Mouse (Mus musculus): ENCODE measurements around the gene Efhd1. TPM values are rescaled to one million over a fixed set of nuclear protein-coding genes. Genes with fewer than 3 reads are reported as not detected.

Gene Efhd1
- polyA plus RNA-seq, 1 experiment from 2014 or later = 0.14 TPM

GRCm38 (mm10) chr1:87252040-87252609 lies 12.0 kb upstream of the Efhd1 start:
- Histone ChIP-seq H3K9me3 (no peaks in the 10 kb centered on the region), H3K4me3 (no peak overlapping the region), H3K27ac (no peak overlapping the region), H3K4me1 (replicated peaks) (peaks cover 7% of the 10 kb centered on the region; the same call in 1 of the 2 replicates), H3K36me3 (no peaks in the 10 kb centered on the region), H3K27me3 (ENCODE audit: insufficient read depth, poor library complexity, severe bottlenecking) (peaks cover 2% of the 10 kb centered on the region)
- no peak for DNase-seq (ENCODE audit: low spot score)
- 62% methylated on average over 5 of the region's 5 CpGs for WGBS

- Histone ChIP-seq H3K36me3 (no peaks in the 10 kb centered on the region), H3K4me1 (replicated peaks) (peaks cover 17% of the 10 kb centered on the region), H3K9me3 (no peaks in the 10 kb centered on the region), H3K27me3 (ENCODE audit: insufficient read depth, poor library complexity, severe bottlenecking) (peaks cover 30% of the 10 kb centered on the region), H3K4me3 (no peak overlapping the region), H3K27ac (no peak overlapping the region)
- WGBS = 66% methylated on average over 4 of the region's 4 CpGs
- no peak for DNase-seq (ENCODE audit: low spot score)
These were observed 9.0 kb upstream of the Efhd1 start for GRCm38 (mm10) chr1:87255173-87255572.

- WGBS = 20% methylated on average over 11 of the region's 11 CpGs
- H3K9me3 ChIP-seq = no peaks in the 10 kb centered on the region
- no peak overlapping the region for H3K27ac ChIP-seq
- peaks cover 54% of the 10 kb centered on the region for H3K27me3 ChIP-seq (ENCODE audit: insufficient read depth, poor library complexity, severe bottlenecking)
- H3K36me3 ChIP-seq = no peaks in the 10 kb centered on the region
- H3K4me1 ChIP-seq (replicated peaks) = peaks cover 10% of the 10 kb centered on the region
- DNase-seq (ENCODE audit: low spot score) = no peak
- no peak overlapping the region for H3K4me3 ChIP-seq
These were observed 6.5 kb upstream of the Efhd1 start for GRCm38 (mm10) chr1:87257691-87258090.

- DNase-seq (ENCODE audit: low spot score) = peak; percentile 37
- Histone ChIP-seq H3K9me3 (no peaks in the 10 kb centered on the region), H3K36me3 (no peaks in the 10 kb centered on the region), H3K4me3 (no peak overlapping the region), H3K27ac (no peak overlapping the region), H3K4me1 (replicated peaks) (peaks cover 18% of the 10 kb centered on the region), H3K27me3 (ENCODE audit: insufficient read depth, poor library complexity, severe bottlenecking) (peaks cover 62% of the 10 kb centered on the region)
- WGBS = 12% methylated on average over 14 of the region's 14 CpGs
These were observed 5.7 kb upstream of the Efhd1 start for GRCm38 (mm10) chr1:87258484-87258883.

- Histone ChIP-seq H3K27ac (no peak overlapping the region), H3K36me3 (no peaks in the 10 kb centered on the region), H3K27me3 (ENCODE audit: insufficient read depth, poor library complexity, severe bottlenecking) (peaks cover 71% of the 10 kb centered on the region), H3K9me3 (no peaks in the 10 kb centered on the region), H3K4me1 (replicated peaks) (peaks cover 26% of the 10 kb centered on the region), H3K4me3 (no peak overlapping the region)
- WGBS = 84% methylated on average over 2 of the region's 2 CpGs
- DNase-seq (ENCODE audit: low spot score) = no peak
These were observed 4.8 kb upstream of the Efhd1 start for GRCm38 (mm10) chr1:87259316-87259715.

GRCm38 (mm10) chr1:87263257-87263656 lies 906 bp upstream of the Efhd1 start:
- no peak overlapping the region for H3K27ac ChIP-seq
- no peak for DNase-seq (ENCODE audit: low spot score)
- no peaks in the 10 kb centered on the region for H3K9me3 ChIP-seq
- peaks cover 38% of the 10 kb centered on the region for H3K4me1 ChIP-seq (replicated peaks)
- no peak overlapping the region; the same call in 1 of the 2 replicates for H3K4me3 ChIP-seq
- WGBS = 2% methylated on average over 9 of the region's 9 CpGs
- no peaks in the 10 kb centered on the region for H3K36me3 ChIP-seq
- peaks cover 96% of the 10 kb centered on the region for H3K27me3 ChIP-seq (ENCODE audit: insufficient read depth, poor library complexity, severe bottlenecking)

- DNase-seq (ENCODE audit: low spot score) = no peak
These were observed 398 bp upstream of the Efhd1 start for GRCm38 (mm10) chr1:87263796-87264133.

GRCm38 (mm10) chr1:87265200-87265599 lies 1.0 kb downstream of the Efhd1 start:
- Histone ChIP-seq H3K36me3 (no peaks in the 10 kb centered on the region), H3K4me3 (peak overlapping the region; percentile 67), H3K27me3 (ENCODE audit: insufficient read depth, poor library complexity, severe bottlenecking) (peaks cover 99% of the 10 kb centered on the region), H3K4me1 (replicated peaks) (peaks cover 42% of the 10 kb centered on the region), H3K27ac (no peak overlapping the region), H3K9me3 (no peaks in the 10 kb centered on the region)
- WGBS = under 1% methylated on average over 13 of the region's 13 CpGs
- DNase-seq (ENCODE audit: low spot score) = peak; percentile 28

More at GRCm38 (mm10) chr1:87263796-87264133, 398 bp upstream of the Efhd1 start:
- Histone ChIP-seq H3K27me3 (ENCODE audit: insufficient read depth, poor library complexity, severe bottlenecking) (peaks cover 96% of the 10 kb centered on the region), H3K4me3 (peak overlapping the region; percentile 67), H3K36me3 (no peaks in the 10 kb centered on the region), H3K9me3 (no peaks in the 10 kb centered on the region), H3K27ac (no peak overlapping the region), H3K4me1 (replicated peaks) (peaks cover 33% of the 10 kb centered on the region)
- under 1% methylated on average over 12 of the region's 12 CpGs for WGBS

GRCm38 (mm10) chr1:87266296-87267090 lies 2.3 kb downstream of the Efhd1 start:
- no peak for DNase-seq (ENCODE audit: low spot score)
- no peak overlapping the region for H3K27ac ChIP-seq
- no peak overlapping the region for H3K4me3 ChIP-seq
- H3K36me3 ChIP-seq = no peaks in the 10 kb centered on the region
- H3K27me3 ChIP-seq (ENCODE audit: insufficient read depth, poor library complexity, severe bottlenecking) = peaks cover 97% of the 10 kb centered on the region
- no peaks in the 10 kb centered on the region for H3K9me3 ChIP-seq
- peaks cover 55% of the 10 kb centered on the region for H3K4me1 ChIP-seq (replicated peaks)
- 25% methylated on average over 8 of the region's 8 CpGs for WGBS

- peak overlapping the region; percentile 81 for H3K27ac ChIP-seq
- H3K36me3 ChIP-seq = no peaks in the 10 kb centered on the region
- H3K9me3 ChIP-seq = no peaks in the 10 kb centered on the region
- no peak for DNase-seq (ENCODE audit: low spot score)
- peak overlapping the region; percentile 23; the same call in 1 of the 2 replicates for H3K4me3 ChIP-seq
- WGBS = 17% methylated on average over 3 of the region's 3 CpGs
- peaks cover 46% of the 10 kb centered on the region for H3K4me1 ChIP-seq (replicated peaks)
- peaks cover 73% of the 10 kb centered on the region for H3K27me3 ChIP-seq (ENCODE audit: insufficient read depth, poor library complexity, severe bottlenecking)
These were observed 6.0 kb downstream of the Efhd1 start for GRCm38 (mm10) chr1:87270204-87270603.

- Histone ChIP-seq H3K9me3 (no peaks in the 10 kb centered on the region), H3K4me1 (replicated peaks) (peaks cover 40% of the 10 kb centered on the region), H3K27me3 (ENCODE audit: insufficient read depth, poor library complexity, severe bottlenecking) (peaks cover 67% of the 10 kb centered on the region), H3K4me3 (peak overlapping the region; percentile 23), H3K27ac (peak overlapping the region; percentile 81), H3K36me3 (no peaks in the 10 kb centered on the region)
- DNase-seq (ENCODE audit: low spot score) = peak; percentile 47
- 5% methylated on average over 20 of the region's 20 CpGs for WGBS
These were observed 6.7 kb downstream of the Efhd1 start for GRCm38 (mm10) chr1:87270641-87271467.

- WGBS = 66% methylated on average over 1 of the region's 1 CpGs
- no peak for DNase-seq (ENCODE audit: low spot score)
- Histone ChIP-seq H3K4me1 (replicated peaks) (peaks cover 38% of the 10 kb centered on the region), H3K27me3 (ENCODE audit: insufficient read depth, poor library complexity, severe bottlenecking) (peaks cover 59% of the 10 kb centered on the region), H3K4me3 (no peak overlapping the region), H3K27ac (peak overlapping the region; percentile 81; the same call in 1 of the 2 replicates), H3K36me3 (no peaks in the 10 kb centered on the region), H3K9me3 (no peaks in the 10 kb centered on the region)
These were observed 7.4 kb downstream of the Efhd1 start for GRCm38 (mm10) chr1:87271596-87271995.
